Mouse (Mus musculus) erythroblast, adult 5-6 weeks (primary cell): Measurements from ENCODE around the gene Wnt6. TPM values are rescaled to one million over a fixed set of nuclear protein-coding genes. Genes with fewer than 3 reads are reported as not detected.

Experiments
- total RNA-seq, 2 experiments: library from RNA; stranded (forward) in 1 of 2; stranded (reverse) in 1 of 2; fragments of 150-400 nt in 1 of 2; fragments of 200-764, 138-1000 nt in 1 of 2; gene quantifications; 2 replicates each; pipeline versions ENCODE4 v1.2.3 to v1.2.4; 2015 to 2017; ENCODE audit warnings: low replicate concordance in 2 of 2

Wnt6 gene
- total RNA-seq, 2 experiments from 2014 or later, result not detected

Other genes starting within 250 kb of the Wnt6 start
- not detected in 2 replicates for gene Plcd4, start 229.0 kb upstream of the Wnt6 start, total RNA-seq (2015; ENCODE audit: low replicate concordance)
- gene Plcd4, start 229.0 kb upstream of the Wnt6 start, total RNA-seq (2017; ENCODE audit: low replicate concordance), result 1.4 TPM in 1 of 2 replicates, not detected in the other
- gene Usp37, start 227.6 kb upstream of the Wnt6 start, total RNA-seq (2015; ENCODE audit: low replicate concordance), result 7.1 and 9.8 TPM in 2 replicates
- gene Usp37, start 227.6 kb upstream of the Wnt6 start, total RNA-seq (2017; ENCODE audit: low replicate concordance), result 12.4 and 28.7 TPM in 2 replicates
- 4.6 and 5.2 TPM in 2 replicates for gene Zfp142, start 183.6 kb upstream of the Wnt6 start, total RNA-seq (2015; ENCODE audit: low replicate concordance)
- gene Zfp142, start 183.6 kb upstream of the Wnt6 start, total RNA-seq (2017; ENCODE audit: low replicate concordance), result 2.8 and 4.7 TPM in 2 replicates
- 0.77 and 1.5 TPM in 2 replicates for gene Bcs1l, start 183.6 kb upstream of the Wnt6 start, total RNA-seq (2015; ENCODE audit: low replicate concordance)
- 0.51 and 2.4 TPM in 2 replicates for gene Bcs1l, start 183.6 kb upstream of the Wnt6 start, total RNA-seq (2017; ENCODE audit: low replicate concordance)
- gene Rnf25, start 170.5 kb upstream of the Wnt6 start, total RNA-seq (2015; ENCODE audit: low replicate concordance), result 4.4 and 8.4 TPM in 2 replicates
- gene Rnf25, start 170.5 kb upstream of the Wnt6 start, total RNA-seq (2017; ENCODE audit: low replicate concordance), result 3.5 and 18.1 TPM in 2 replicates
- gene Stk36, start 170.4 kb upstream of the Wnt6 start, total RNA-seq (2015; ENCODE audit: low replicate concordance), result not detected in 2 replicates
- gene Stk36, start 170.4 kb upstream of the Wnt6 start, total RNA-seq (2017; ENCODE audit: low replicate concordance), result 0.42 TPM in 1 of 2 replicates, not detected in the other
- 0.77 and 3.1 TPM in 2 replicates for gene Ttll4, start 110.1 kb upstream of the Wnt6 start, total RNA-seq (2015; ENCODE audit: low replicate concordance)
- 10.3 and 13.7 TPM in 2 replicates for gene Ttll4, start 110.1 kb upstream of the Wnt6 start, total RNA-seq (2017; ENCODE audit: low replicate concordance)
- 10.0 and 16.7 TPM in 2 replicates for gene Cyp27a1, start 58.3 kb upstream of the Wnt6 start, total RNA-seq (2015; ENCODE audit: low replicate concordance)
- gene Cyp27a1, start 58.3 kb upstream of the Wnt6 start, total RNA-seq (2017; ENCODE audit: low replicate concordance), result 5.1 and 6.7 TPM in 2 replicates
- not detected in 2 replicates for gene Prkag3, start 22.7 kb upstream of the Wnt6 start, total RNA-seq (2015; ENCODE audit: low replicate concordance)
- gene Prkag3, start 22.7 kb upstream of the Wnt6 start, total RNA-seq (2017; ENCODE audit: low replicate concordance), result 0.14 TPM in 1 of 2 replicates, not detected in the other
- not detected in 2 replicates for gene Wnt10a, start 19.6 kb downstream of the Wnt6 start, total RNA-seq (2015; ENCODE audit: low replicate concordance)
- gene Wnt10a, start 19.6 kb downstream of the Wnt6 start, total RNA-seq (2017; ENCODE audit: low replicate concordance), result not detected in 2 replicates
- gene Cdk5r2, start 83.0 kb downstream of the Wnt6 start, total RNA-seq (2015; ENCODE audit: low replicate concordance), result not detected in 2 replicates
- gene Cdk5r2, start 83.0 kb downstream of the Wnt6 start, total RNA-seq (2017; ENCODE audit: low replicate concordance), result not detected in 2 replicates
- gene Fev, start 113.5 kb downstream of the Wnt6 start, total RNA-seq (2015; ENCODE audit: low replicate concordance), result not detected in 2 replicates
- not detected in 2 replicates for gene Fev, start 113.5 kb downstream of the Wnt6 start, total RNA-seq (2017; ENCODE audit: low replicate concordance)
- not detected in 2 replicates for gene Cryba2, start 121.3 kb downstream of the Wnt6 start, total RNA-seq (2015; ENCODE audit: low replicate concordance)
- gene Cryba2, start 121.3 kb downstream of the Wnt6 start, total RNA-seq (2017; ENCODE audit: low replicate concordance), result not detected in 2 replicates
- not detected in 2 replicates for gene Cfap65, start 163.7 kb downstream of the Wnt6 start, total RNA-seq (2015; ENCODE audit: low replicate concordance)
- gene Cfap65, start 163.7 kb downstream of the Wnt6 start, total RNA-seq (2017; ENCODE audit: low replicate concordance), result not detected in 2 replicates
- gene Ihh, start 179.8 kb downstream of the Wnt6 start, total RNA-seq (2015; ENCODE audit: low replicate concordance), result not detected in 2 replicates
- 0.28 TPM in 1 of 2 replicates, not detected in the other for gene Ihh, start 179.8 kb downstream of the Wnt6 start, total RNA-seq (2017; ENCODE audit: low replicate concordance)